Mouse (Mus musculus) heart, postnatal 4 days (tissue): ENCODE measurements around the gene Gpr156. TPM values are rescaled to one million over a fixed set of nuclear protein-coding genes. Genes with fewer than 3 reads are reported as not detected.
"Not testable (repeated sequence)": the region's sequence is repeated elsewhere in the genome, so short reads cannot be mapped to it uniquely, and the experiment has no call there.

ENCODE experiments used
- DNase-seq: peaks from one replicate; pipeline ENCODE4 v3.0.0; 2021
- total RNA-seq, 2 experiments: library from RNA; stranded (reverse); gene quantifications; 2 replicates each; pipeline ENCODE4 v1.2.3; 2021

The Gpr156 gene
- total RNA-seq, 2 experiments from 2014 or later = 0.45 to 0.47 TPM

GRCm38 (mm10) chr16:38002485-38002884 is 86.2 kb downstream of the Gpr156 start:
- DNase-seq = no peak

DNA sequence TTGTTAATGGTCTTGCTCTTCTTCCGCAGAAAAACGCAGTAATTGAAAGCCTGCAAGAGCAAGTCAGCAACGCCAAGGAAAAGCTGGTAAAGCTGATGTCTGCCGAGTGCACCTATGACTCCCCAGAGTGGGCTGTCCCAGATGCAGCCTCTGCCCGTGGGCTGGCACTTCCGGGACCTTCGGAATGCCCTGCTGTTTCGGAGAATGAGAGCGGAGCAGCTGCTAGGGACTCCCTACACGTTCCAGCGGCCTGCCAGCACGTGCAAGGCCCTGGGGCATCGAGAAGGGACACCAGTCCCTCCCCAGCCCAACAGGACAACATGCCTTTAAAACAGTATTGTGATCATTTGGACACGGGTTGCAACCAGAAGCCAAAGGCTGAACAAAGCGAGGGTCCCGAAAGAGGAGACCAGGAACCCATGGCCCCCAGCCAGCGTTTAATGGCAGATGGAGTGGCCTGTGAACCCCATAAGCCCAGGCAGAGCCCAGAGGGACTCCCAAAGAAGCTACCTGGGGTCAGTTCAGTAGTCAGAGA is 88.3 kb downstream of the Gpr156 start:
- DNase-seq = no peak

- DNase-seq = no peak
These were observed 89.2 kb downstream of the Gpr156 start for GRCm38 (mm10) chr16:38005471-38005870.

GRCm38 (mm10) chr16:38008371-38008770 is 92.1 kb downstream of the Gpr156 start:
- no peak for DNase-seq

DNA sequence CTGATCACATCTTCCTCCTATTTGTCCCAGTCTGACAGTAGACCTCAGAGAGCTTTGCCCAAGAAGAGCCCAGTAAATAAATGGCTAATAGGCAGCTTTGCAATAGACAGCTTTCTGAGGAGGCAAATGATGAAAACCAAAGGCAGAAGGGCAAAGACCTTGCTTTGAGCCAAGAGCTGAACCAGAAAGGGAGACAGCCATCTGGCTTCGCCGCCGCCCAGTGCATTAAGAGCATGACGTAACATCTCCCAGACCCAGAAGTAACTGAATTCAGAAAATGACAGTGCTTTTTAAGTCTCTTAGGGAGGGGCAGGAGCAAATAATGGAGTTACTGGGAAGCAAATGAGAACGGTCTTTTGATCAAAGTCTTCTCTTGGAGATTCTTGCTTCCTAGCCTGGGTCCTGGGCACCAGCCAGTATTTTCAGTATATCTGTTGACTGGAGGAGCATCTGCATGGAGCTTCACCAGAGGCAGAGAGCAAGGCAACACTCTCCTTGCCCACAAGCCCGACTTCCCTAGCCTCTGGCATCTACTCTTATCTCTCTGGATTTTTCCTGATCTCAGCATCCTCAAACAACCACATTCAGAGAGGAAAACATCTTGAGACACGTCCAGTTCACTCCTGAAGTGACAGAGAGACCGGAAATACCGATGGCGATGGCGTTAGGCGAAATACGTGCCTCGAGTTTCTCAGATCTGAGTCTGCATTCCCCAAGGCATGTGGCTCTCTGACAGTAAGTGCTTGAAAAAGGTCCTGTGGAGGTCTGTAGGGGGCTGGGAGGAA is 92.9 kb downstream of the Gpr156 start:
- DNase-seq = no peak

GRCm38 (mm10) chr16:38011486-38011885 is 95.2 kb downstream of the Gpr156 start:
- DNase-seq = no peak

GRCm38 (mm10) chr16:38012382-38012781 is 96.1 kb downstream of the Gpr156 start:
- DNase-seq = no peak

- no peak for DNase-seq
These were observed 96.6 kb downstream of the Gpr156 start for GRCm38 (mm10) chr16:38012891-38013290.

DNA sequence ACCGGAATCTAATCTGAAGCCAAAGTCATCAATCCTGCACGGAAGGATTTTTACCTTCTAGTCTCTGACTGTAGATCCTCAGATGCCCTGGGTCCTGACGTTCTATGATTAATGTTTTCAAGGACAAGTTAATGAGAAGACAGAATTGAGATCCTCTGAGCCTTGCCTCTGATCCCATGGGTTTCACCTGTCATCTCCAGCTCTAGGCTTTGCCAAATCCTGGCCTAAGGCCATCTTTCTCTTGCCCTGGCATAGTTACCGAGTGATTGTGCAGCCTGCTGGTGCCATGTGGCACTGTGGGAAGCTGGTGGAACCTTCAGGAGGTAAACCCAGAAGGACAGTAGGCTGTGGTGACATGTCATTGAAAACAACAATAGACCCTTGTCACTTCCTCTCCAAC is 98.7 kb downstream of the Gpr156 start:
- DNase-seq = no peak

- DNase-seq = no peak
These were observed 100.7 kb downstream of the Gpr156 start for GRCm38 (mm10) chr16:38016928-38017524.

DNA sequence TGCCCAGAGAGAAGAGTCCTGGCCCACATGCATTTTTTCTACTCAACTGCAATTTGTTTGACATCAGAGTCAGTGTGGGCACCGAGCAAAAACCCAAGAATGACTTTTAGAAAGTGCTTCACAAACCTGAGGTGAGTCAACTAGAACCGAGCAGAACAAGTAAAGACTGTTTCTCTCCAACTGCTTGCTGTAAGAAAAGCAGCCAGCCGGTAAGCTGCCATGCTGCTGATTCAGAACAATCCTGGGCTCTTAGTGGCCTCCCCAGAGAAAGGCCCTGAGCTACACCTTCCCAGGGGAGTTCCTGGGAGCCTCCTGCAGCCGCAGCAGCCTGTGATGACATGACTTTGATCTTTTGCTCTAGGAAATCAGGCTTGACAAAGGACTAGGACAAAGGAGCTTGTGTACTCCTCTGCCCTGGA is 101.7 kb downstream of the Gpr156 start:
- DNase-seq = no peak

- DNase-seq = no peak
These were observed 116.3 kb downstream of the Gpr156 start for GRCm38 (mm10) chr16:38032644-38033043.

DNA sequence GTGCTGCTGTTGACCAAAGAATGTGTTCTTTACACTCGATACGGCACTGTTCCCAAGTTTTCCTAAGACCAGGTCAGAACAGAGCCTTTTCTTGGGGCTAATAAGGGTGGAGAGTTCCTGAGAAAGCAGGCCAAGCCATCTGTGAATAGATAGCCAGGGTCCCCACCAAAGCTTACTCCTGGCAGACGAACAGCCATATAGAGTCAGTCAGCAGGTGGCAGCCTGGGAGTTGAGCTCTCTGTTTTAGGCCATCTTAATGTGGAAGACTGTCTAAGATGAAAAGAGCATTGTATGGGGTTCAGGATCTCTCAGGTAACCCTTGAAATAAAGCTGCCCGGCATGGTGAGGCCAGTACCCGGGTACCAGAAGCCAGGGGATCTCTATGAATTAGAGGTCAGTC is 116.8 kb downstream of the Gpr156 start:
- DNase-seq = no peak

DNA sequence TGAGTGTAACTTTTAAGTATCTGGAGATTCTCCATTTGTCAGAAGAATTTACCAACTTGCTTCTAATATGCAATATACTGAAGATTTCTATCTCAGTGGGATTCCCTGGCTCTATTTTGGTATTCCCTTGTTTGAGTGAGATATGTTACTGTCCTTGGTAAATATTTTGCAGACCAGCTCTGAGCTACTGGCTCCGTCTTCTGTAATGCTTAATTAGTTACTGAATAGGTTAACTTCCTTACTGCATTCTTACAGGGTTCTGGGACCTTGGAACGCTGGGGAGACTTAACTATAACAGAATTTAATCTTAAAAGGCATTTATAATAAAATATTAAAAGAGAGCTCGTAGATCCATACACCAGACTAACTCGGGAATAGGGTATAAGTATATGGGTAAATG is 121.8 kb downstream of the Gpr156 start:
- not testable (repeated sequence) for DNase-seq

- no peak for DNase-seq
These were observed 125.9 kb downstream of the Gpr156 start for GRCm38 (mm10) chr16:38042160-38042559.

DNA sequence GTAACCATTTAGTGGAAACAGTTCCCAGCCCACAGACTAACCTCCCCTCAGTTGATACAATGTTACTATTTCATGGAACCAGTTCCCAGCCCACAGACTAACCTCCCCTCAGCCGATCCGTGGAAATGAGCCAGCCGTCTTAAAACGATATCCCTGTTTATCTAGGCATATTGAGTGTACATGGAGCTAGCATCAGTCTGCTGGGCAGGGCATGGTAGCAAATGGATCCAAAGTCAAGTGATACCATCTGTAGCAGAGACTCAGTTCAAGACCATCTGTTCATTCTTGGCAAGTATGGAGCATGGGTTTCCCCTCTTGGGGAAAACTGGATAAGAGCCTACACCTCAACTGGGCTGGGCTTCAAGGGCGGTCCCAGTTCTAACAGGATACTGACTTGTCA is 128.3 kb downstream of the Gpr156 start:
- DNase-seq = no peak

GRCm38 (mm10) chr16:38047781-38048558 is 131.7 kb downstream of the Gpr156 start:
- no peak for DNase-seq

Other genes starting within 250 kb of the Gpr156 start
- gene Fstl1, start 139.6 kb upstream of the Gpr156 start, total RNA-seq = 100 to 1,000 TPM; 457 to 460 TPM
- gene Gm36028, start 55.4 kb upstream of the Gpr156 start, total RNA-seq = under 1 TPM; 0.47 to 0.79 TPM
- gene Lrrc58, start 48.1 kb upstream of the Gpr156 start, total RNA-seq = 10 to 100 TPM; 89.6 to 90.1 TPM
- gene Gsk3b, start 172.5 kb downstream of the Gpr156 start, total RNA-seq = 10 to 100 TPM; 74.5 to 76.9 TPM